Mouse (Mus musculus) cerebellum, postnatal 36 days (tissue): Measurements from ENCODE around the gene Phxr2.
A peak's percentile ranks its signal among the peaks of the same experiment; 100 is the strongest.
"Not testable (repeated sequence)": the region's sequence is repeated elsewhere in the genome, so short reads cannot be mapped to it uniquely, and the experiment has no call there.

Experiments
- DNase-seq, 2 experiments: peaks; one replicate each; pipeline ENCODE4 v3.0.0; 2021 to 2022; ENCODE audit warnings: mixed read lengths in 2 of 2

Phxr2 gene

DNA sequence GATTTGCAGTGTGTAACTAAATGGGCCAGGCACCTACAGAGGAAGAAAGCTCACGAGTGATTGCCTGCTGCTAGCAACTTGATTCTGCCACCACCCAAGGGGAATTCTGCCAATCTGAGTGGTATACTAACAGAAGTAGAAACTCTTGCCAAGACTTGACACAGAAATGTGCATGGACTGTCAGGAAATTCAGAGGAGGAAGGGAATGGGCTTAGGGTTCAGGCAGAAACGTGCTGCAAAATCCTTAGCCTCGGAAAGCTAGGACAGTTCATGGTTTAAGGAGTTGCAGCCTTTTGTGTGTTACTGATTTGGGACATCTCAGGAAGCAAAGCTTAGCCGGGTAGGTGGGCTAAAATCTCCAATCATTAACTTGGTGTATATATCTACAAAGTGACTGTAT lies at the start of gene Phxr2:
TSS of gene Phxr2 (minus strand) at position 101 of the 400 bp plus-strand sequence.
- DNase-seq: no peak

DNA sequence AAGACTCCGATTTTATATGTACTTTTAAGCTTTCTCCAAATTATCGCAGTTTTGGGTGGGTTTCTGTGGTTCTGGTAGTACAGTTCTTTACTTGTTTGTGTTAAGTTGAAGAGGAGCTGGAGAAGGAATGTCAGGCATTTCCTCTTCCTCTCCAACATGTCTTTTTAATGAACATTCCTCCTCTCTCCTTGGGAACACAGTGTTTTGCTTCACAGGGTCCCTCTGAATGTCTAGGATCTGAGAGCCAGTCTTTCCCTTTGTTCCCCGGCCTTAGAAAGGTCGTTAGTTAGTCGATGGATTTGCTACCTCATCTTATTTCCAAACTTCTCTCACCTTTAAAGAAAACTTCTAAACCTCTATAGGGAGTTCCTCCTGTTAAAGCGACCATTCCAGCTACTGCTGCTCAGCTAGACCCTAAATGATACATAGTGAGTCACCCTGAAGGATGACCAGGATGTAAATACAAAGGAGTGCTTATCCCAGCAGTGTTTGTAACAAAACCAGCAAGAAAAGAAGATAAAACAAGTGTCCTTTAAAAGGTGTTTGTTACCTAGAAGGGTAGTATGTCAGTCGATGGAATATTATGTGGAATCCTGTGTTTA lies 46.9 kb upstream of the Phxr2 start:
- no peak for DNase-seq

DNA sequence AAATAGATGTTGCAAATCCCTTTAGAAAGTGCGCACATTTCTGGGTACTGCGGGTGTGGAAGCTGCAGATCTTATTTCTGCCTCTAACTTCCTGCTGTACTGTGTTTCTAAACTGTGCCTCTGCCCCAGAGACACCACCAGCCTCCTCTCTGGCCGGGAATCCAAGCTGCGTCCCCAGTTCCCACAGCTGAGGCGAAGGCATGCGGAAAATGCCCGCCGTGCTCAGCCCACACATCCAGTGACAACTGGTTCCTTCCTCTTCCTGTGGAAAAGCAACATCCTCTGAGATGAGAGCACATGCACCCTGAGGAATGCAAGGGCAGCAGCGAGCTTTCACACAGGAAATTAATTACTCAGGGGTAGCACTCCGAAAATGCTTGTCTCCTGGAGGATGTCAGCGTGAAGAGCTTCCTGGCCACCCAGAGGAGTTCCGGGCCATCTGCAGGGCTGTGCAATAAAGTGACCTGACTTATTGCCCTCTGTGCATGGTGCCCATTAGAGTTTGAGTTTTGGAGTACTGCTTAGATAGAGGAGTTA lies 45.9 kb upstream of the Phxr2 start:
- no peak for DNase-seq

DNA sequence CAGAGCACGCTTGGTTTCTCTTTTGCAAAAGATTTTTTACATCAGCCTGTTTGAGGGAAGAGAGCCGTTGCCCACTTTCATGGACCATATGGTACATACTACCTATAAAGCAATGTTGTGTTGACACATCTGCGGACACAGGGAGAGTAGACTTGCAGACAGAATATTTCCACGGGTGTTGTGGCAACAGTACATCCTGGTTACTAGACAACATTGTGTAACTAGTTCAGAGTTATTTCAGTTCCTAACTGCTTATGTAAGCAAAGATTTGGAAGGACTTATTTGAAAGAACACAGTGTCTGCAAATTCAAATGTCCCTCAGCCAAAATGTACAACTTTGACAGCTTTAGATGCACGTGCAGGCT lies 43.6 kb upstream of the Phxr2 start:
- no peak for DNase-seq

DNA sequence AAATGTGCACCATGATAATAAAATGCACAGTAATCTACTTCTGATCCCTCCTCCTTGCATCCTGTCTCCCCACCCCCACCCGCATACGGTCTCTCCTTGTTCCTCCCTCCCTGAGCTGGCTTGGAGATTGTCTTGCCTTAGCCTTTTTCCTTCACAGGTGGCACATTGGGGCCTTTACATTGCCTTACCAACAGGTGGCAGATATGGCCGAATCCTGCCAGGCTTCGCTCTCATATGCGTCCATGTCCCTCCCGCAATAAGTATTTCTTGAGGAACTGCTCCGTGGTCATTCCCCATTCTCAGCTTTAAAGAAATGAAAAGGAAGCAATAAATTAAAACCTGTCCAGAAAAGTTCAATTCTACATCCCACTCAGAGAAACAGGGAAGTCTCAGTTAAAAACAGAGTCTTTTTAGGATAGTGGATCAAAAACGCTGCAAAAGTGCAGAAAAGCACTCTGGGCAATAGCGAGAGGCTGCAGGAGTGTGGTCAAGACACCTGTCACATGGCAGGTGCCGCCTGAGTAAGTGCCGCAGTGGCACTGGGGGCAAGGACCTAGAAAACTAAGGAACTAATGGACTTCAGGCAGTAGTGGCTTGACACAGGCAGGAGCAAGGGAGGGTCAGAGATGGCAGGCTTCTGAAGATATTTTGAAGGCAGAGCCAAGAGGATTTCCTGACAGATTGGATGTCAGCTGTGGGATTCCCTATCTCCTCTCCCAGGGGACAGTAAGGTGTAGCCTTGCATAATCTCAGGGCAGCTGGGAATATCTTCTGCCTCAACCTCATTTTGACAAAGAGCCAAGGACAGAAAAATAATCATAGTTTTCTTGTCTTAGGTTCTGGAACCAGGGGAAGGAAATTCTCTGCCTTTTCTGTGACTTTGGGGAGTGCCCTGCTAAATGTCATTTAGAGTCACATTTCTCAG lies 43.0 kb upstream of the Phxr2 start:
- DNase-seq: peak; percentile 53 to 61

DNA sequence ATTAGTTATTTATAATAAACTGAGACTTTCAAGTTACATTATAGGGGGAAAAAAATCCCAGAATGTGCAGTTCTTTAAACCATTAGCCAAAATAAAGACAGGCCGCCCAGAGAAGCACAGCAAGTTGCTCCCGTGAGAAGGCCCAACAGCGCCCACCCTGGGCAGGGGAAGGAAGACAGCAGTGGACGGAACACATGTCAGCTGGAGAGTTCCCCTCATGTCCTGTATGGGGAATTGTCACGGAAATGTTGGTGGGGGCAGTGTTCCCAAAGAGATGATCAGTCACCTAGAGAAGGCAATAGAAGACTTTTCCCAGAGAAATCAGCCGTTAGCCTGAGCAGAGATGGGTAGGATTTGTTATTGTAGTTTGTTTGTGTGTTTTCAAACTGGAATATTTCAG lies 42.3 kb upstream of the Phxr2 start:
- DNase-seq: no peak

DNA sequence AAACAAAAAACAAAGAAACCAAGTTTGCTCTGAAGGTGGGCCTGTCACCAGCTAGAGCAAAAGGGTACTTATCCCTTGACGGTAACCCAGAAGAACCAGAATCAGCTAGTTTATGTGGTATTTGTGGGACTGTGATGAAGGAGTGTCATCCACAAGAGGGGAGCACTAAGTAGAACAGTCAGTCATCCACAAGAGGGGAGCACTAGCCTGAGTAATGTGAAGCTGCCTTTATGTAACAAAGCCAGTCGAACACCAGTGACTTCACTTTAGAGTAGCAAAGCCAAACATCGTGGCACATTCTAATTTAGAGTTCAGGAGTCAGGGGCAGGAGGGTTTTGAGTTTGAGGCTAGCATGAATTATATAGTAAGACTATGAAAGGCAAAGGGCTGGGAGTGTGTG lies 40.3 kb upstream of the Phxr2 start:
- no peak for DNase-seq

DNA sequence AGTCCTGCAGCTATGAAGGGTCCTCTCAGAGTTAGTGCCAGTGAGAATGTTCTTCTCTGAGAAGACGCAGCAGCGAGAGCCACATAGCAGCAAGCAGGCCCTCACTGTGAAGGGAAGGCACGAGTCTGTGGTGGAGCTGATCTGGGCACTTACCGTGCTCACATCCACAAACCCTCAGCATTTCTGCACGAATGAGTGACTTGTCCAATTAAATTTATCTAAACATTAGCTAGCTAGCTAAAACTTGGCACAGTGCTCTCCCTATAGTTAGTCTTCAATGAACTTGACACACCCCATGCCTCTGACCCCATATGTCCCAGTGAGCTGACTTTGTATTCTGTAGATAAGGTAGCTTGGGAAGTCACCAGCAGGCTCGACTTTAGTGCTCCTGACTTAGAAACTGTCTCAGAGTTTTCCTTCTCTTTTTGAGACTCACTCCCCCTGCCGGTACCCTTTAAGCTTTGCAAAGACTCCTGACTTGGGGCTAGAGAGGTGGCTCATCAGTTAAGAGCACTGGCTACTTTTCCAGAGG lies 39.7 kb upstream of the Phxr2 start:
- DNase-seq: no peak

DNA sequence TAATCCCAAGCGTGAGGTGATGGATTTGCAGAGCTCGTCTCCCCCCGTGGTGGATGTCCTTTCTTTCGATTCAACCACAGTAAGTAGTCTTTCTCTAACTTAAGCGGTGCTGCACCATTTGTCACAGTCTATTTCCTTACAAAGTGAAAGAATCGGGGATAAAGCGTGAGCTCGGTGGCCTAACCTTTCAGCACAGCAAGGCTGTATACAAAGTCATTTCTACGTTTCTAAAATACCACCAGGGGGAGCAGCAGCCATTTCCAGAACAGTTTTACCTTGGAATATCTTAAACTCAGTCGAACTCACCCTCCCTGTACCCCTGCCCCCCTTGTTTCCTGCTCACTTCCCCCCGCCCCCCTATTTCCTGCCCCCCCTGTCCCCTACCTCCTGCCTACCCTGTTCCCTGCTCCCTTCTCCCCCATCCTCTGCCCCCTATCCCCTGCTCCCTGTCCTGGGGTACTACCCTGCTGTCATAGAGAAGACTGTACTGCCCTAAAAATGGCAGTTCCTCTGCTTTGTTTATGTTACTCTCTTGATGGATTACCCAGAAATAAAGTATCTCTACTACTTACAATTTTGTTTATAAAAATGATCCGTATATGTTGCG lies 38.8 kb upstream of the Phxr2 start:
- peak; percentile 29 for DNase-seq

DNA sequence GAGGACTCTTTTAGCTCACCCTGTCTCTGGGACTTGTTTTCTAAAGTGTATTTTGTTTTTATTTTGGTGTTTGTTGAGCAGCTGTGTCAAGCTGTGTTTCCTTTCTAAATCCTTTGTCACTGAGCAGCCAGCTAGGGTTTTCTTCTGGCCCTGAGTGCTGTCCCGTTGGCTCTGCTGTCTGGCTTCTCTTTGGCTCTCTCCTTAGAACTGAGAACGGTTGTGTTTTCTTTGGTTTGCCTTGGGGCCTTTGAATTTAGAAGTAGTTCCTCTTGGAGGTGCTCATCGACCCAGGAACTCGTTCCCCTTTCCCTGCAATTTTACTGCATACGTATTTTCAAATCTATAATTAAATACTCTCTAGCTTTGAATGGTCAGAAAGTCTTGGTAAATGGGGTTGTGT lies 36.9 kb upstream of the Phxr2 start:
- no peak for DNase-seq

DNA sequence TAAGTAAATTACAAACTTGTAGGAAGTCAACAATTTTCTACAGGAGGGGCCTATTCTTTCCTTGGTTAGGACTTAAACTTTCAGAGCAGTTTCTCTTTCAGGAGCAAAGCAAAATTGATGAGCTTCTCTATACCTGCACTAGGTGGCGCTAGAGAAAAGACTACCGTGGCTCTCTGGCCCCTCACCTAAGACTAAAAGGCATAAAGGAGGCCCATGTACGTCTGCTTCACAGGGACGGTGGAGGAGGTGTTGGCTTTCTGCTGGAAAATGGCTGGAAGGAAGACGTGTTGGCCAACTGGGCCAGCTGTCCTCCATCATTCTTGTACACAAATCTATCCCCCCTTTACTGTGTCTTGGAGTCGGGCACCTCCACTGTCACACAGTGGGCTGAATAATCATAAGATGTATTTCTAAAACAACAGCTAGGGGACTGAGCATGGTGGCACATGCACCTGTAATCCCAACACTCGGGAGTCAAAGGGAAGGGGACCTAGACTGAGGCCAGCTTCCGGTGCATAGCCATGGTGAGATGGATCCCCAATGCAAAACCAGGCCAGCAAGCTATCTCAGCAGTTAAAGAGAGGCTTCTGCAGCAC lies 36.0 kb upstream of the Phxr2 start:
- DNase-seq: peak; percentile 11 to 34

DNA sequence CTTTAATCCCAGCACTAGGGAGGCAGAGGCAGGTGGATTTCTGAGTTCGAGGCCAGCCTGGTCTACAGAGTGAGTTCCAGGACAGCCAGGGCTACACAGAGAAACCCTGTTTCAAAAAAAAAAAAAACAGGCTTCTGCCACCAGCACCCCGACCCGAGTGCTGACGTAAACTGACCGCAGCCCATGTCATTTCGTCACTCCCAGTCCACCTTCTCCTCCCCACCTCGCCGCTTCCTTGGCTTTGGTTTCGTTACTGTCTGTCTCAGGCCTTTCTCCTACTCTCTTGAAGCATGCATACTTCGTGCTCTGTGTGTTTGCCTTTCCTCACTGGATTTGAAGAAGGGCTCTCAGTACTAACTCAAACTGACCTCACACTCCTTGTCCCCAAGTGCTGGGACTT lies 31.6 kb upstream of the Phxr2 start:
- DNase-seq: not testable (repeated sequence)

DNA sequence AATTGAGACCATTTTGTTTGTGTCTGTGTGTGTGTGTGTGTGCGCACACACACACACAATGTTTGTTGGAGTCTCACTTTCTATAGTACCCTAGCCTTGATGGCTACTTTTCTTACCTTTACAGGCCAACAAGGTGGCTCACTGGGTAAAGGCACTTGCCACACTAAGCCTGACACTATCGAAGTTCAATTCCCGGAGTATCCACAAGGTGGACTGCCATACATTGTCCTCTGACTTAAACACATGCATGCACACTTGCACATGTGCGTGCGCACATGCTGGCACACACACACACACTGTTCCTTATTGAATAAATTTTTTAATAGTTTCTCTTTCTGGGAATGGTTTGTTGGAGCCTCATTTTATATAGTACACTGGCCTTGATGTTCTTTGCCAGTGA lies 30.7 kb upstream of the Phxr2 start:
- no peak for DNase-seq

DNA sequence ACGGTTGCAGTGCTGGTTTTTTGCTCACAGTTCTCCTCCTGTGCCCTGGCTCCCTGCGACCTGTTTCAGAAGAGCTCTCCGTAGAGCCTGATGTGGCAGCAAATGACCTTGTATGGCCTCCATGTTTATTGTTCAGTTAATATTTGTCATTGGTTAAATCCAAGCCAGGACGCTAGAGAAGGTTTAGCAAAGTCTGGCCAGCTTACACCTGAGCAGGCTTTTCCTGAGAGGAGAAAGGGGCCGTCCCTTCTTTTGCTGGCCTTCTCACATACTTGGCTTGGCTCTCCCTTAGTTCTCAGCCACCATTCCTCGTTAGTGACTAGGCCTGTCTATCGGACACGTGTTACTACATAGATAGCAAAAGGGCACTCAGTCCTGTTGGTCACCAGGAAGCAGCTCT lies 28.5 kb upstream of the Phxr2 start:
- DNase-seq: no peak

DNA sequence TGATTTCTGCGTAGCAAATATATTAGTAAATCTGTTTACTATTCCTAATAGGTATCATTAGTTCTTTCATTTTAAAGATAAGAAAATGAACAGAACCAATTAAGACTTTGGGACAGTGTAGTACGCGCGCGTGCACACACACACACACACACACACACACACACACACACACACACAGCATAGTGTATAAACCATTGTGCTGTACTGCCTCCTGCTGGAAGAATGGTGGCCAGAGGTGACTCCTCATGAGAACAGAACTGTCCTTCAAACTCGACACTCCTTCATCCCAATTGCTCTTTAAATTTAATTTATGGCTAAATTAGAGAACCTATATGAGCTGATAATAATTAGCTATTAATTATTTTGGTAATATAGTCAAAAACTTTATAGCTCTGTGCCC lies 25.9 kb upstream of the Phxr2 start:
- DNase-seq: no peak

DNA sequence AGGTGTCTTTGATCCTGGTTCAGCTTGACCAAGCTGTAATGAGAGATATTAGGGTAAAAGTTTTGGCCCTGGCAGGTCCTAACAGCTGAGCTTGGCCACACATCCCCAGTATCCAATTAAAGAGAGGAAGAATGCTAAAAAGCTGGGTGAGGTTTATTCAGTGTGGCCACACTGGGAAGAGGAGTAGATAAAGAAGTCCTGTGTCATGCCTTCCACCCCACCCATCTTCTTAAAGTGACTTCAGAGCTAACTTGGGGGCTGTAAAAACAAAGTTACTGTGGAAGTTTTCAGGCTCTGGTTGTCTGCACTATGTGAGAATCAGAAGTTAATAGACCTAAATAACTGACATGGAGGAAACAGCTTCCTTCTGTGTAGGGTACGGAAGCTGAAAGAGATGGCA lies 25.5 kb upstream of the Phxr2 start:
- no peak for DNase-seq

DNA sequence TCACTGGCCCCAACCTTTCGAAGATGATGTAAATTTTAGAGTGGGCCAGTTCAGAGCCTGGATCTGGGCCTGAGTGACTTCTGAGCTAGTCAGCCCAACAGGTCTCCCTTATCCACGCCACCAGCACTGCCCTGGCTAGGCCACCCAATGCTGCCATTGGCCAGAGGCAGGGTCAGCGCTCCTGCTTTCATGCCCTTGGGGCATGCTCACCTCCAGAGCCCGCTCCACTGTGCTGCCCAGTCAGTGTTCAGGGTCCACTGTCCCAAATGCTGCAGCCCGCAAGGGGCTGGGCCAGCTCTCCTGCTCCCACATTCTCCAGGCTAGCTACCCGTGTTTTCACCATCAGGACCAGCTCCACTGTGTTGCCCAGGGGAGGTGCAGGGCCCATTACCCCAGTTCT lies 23.9 kb upstream of the Phxr2 start:
- DNase-seq: no peak

DNA sequence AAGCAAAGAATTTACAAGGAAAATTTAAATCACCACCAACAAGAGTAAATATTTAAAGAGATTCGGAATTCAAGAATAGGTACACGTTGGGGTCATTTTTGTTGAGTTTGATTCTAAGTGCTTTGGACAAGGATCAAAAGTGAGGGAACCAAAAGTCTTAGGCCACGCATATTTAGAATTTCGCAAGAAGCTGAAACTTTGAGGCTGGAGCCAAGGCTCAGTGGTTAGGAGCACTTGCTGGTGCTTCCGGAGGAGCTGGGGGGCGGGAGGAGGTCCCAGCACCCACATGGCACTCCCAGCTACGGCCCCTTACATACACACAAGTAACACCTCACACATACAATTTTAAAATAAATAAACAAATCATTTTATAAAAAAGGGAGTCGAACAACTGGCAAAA lies 20.5 kb upstream of the Phxr2 start:
- no peak for DNase-seq

DNA sequence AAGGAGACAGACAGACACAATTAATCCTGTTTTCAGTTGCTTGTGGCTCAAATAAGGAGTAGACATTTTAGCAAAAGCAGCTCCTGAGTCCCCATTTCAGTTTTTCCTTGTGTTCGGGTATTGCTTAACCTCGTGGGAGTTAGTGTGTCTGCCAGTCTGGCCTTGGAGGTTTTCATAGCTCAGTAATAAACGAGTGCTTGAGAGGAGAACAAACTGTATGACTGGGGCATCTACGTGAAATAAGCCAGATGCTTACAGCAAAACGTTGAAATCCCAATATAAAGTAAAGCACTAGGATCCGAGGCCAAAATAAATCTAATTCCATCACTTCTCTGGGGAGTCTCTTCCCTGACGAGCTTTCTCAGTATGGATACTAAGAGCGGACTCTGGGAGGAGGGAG lies 19.5 kb upstream of the Phxr2 start:
- no peak for DNase-seq

DNA sequence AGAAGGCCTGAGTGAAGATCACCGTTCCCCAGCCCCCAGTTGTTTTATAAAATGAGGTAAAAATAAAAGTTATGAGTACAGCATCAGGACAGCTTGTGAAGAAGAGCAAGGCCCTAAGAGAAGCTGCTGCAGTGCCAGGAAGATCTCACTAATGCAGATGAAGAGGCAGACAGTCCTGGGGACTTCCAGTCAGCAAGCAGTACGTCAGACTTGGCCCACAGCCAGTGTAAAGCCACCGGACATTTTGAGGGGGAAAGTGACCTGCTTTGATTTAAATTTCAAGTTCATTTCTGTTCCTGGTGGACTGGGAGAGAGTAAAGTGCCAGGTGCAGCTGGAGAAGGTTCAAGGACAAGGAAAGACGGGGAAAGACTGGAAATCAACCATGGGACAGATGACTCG lies 10.2 kb upstream of the Phxr2 start:
- DNase-seq: no peak

DNA sequence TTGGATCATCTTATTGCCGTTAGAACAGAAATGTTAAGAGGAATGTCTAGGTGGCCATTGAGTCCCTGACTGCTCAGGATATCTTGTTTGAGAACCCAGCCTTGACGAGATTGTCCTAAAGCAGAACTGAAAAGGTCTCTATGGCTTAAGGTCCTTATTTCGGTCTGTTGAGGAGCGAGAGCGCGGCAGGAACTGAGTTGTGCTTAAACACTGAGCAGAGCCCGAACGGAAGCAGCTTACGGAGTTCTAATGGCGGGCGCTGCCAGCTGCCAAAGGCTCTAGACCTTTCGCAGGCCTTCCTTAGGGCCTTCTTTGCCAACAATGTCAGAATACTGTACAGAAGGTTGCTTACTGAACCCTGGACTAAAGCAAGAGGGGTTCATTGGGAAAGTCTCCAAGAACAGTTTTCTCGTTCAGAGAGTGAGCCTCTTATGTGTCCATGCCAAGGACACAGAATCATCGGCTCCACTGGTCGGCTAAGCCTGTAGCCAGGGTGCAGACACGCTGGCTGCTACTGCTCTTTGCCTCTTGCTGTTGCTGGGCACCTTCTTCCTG lies 7.3 kb upstream of the Phxr2 start:
- DNase-seq: no peak

DNA sequence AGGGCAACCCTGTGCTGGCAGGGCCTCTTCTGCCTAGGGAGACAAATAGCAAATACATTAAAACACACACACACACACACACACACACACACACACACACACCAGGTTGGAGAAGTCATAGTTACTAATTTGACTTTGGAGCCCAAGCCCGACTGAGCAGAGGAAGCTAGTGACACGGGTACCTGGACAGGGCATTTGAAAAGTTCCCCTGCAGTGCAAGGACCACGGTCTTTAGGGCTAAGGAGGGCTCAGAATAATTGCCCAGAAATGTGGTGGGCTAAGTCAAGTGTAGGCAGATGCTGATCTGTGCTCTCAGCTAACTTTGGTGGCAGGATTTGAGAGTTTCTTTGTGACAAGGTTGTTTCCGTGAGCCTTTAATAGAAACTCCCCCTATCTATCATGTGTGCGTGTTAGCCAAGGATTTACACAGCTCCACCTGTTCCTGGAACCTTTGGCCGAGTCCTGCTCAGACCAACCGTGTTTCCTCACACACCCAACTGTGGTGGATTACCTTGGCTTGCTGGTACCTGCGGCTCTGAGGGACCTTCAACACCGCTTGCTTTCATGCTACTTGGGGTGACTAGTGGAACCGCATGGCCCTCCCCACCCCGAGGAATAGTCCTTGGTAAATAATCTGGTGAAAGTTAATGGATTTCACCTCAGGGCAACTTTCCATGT lies 6.6 kb upstream of the Phxr2 start:
- DNase-seq: no peak
